Mouse (Mus musculus): ENCODE results near the gene Cdkn2aipnl. TPM values are rescaled to one million over a fixed set of nuclear protein-coding genes. Genes with fewer than 3 reads are reported as not detected.

The Cdkn2aipnl gene
- polyA plus RNA-seq, 1 experiment from 2014 or later, result 60.1 TPM

- H3K4me3 ChIP-seq (replicated peaks), result no peak overlapping the region
- H3K4me1 ChIP-seq (replicated peaks), result no peaks in the 10 kb centered on the region
- H3K27me3 ChIP-seq, result no peaks in the 10 kb centered on the region
- ATAC-seq (ENCODE audit: low read depth) (no peak), DNase-seq (no peak)
- no peak overlapping the region for H3K27ac ChIP-seq
- no peak overlapping the region for H3K9ac ChIP-seq
- H3K9me3 ChIP-seq (replicated peaks), result no peaks in the 10 kb centered on the region
- no peak overlapping the region for H3K4me2 ChIP-seq
- no peaks in the 10 kb centered on the region for H3K36me3 ChIP-seq
- 71% methylated on average over 5 of the region's 5 CpGs for WGBS (ENCODE audit: insufficient replicate concordance)
These were observed 44.1 kb downstream of the Cdkn2aipnl start for GRCm38 (mm10) chr11:52011541-52011940.

GRCm38 (mm10) chr11:52018217-52018616, 50.8 kb downstream of the Cdkn2aipnl start:
- Histone ChIP-seq H3K4me2 (no peak overlapping the region), H3K27ac (no peak overlapping the region), H3K27me3 (no peaks in the 10 kb centered on the region), H3K9ac (no peak overlapping the region), H3K36me3 (no peaks in the 10 kb centered on the region), H3K4me1 (replicated peaks) (no peaks in the 10 kb centered on the region), H3K4me3 (replicated peaks) (no peak overlapping the region), H3K9me3 (replicated peaks) (no peaks in the 10 kb centered on the region)
- ATAC-seq (ENCODE audit: low read depth), result no peak
- WGBS (ENCODE audit: insufficient replicate concordance), result 76% methylated on average over 9 of the region's 9 CpGs
- DNase-seq, result no peak

Other genes with a start within 250 kb of the Cdkn2aipnl start
- gene Sec24a, start 204.0 kb upstream of the Cdkn2aipnl start, polyA plus RNA-seq (2015; fragmentation: Nextera tagmentation; extraction: Ambion mirVana), result 5.8 and 8.4 TPM in 2 replicates
- gene Sar1b, start 204.0 kb upstream of the Cdkn2aipnl start, polyA plus RNA-seq (2015; fragmentation: Nextera tagmentation; extraction: Ambion mirVana), result 90.3 and 101 TPM in 2 replicates
- 0.55 and 0.61 TPM in 2 replicates for gene Jade2, start 110.0 kb upstream of the Cdkn2aipnl start, polyA plus RNA-seq (2015; fragmentation: Nextera tagmentation; extraction: Ambion mirVana)
- 135 and 142 TPM in 2 replicates for gene Ube2b, start 33.1 kb downstream of the Cdkn2aipnl start, polyA plus RNA-seq (2015; fragmentation: Nextera tagmentation; extraction: Ambion mirVana)
- gene Cdkl3, start 36.6 kb downstream of the Cdkn2aipnl start, polyA plus RNA-seq (2015; fragmentation: Nextera tagmentation; extraction: Ambion mirVana), result 1.7 TPM in 2 replicates
- 37.6 and 41.1 TPM in 2 replicates for gene Ppp2ca, start 131.0 kb downstream of the Cdkn2aipnl start, polyA plus RNA-seq (2015; fragmentation: Nextera tagmentation; extraction: Ambion mirVana)
- gene Olfr1373, start 177.9 kb downstream of the Cdkn2aipnl start, polyA plus RNA-seq (2015; fragmentation: Nextera tagmentation; extraction: Ambion mirVana), result not detected in 2 replicates
- not detected in 2 replicates for gene Olfr1371, start 246.3 kb downstream of the Cdkn2aipnl start, polyA plus RNA-seq (2015; fragmentation: Nextera tagmentation; extraction: Ambion mirVana)